Mouse (Mus musculus): ENCODE measurements around the gene Phlpp1.

DNA sequence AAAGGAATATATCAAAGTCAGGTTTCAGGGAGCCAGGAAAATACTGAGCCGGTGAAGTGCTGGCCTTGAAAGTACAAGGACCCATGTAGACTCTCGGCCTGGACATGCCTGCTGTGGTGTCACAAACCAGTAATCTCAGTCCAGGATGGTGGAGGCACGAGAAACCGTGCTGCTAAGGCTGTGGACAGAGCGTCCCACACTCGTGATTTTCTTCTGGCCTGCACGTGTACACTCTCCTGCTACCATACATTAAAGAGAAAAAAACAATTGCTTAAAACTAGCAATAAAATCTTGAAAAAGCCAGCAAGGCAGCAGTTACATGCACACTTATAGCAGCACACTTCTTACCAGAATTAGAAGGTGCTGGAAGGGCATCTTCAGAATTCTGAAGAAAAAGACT is 104.2 kb downstream of the Phlpp1 start:
- TF ChIP-seq POLR2A (IDR thresholded peaks at IDR 0.05; ENCODE audit: borderline replicate concordance, extremely low read depth, insufficient read depth, insufficient read length, poor library complexity, severe bottlenecking) (no peak), CTCF (IDR thresholded peaks at IDR 0.05; ENCODE audit: borderline replicate concordance, extremely low read depth, insufficient read depth, insufficient read length) (no peak)

Measured in brain, embryonic 14.5 days (tissue).